Mouse (Mus musculus): Measurements from ENCODE around the gene Rassf3.

DNA sequence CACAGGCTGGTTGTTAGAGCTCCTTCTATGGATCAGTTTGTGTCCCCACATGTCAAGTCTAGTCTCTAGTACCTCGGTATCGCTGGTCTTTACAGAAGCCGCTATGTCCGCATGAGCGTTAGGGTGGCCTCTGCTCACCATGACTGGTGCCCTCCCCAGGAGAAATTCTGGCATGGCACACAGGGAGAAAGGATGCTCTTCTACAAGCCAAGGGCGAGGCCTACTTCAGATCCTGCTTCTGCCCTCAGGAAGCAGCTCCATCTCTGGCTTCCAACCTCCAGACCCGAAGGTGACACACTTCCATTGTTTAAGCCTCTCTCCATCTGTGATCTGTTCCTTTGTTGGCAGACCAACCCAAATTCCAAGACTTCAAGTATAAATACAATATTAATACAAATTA is 31.9 kb downstream of the Rassf3 start:
- TF ChIP-seq CTCF (IDR thresholded peaks at IDR 0.05; ENCODE audit: borderline replicate concordance, control insufficient read depth, extremely low read depth, insufficient read depth, low read length, poor library complexity) (no peak), POLR2A (IDR thresholded peaks at IDR 0.05; ENCODE audit: control insufficient read depth, extremely low read depth, insufficient read depth, low read length, poor library complexity) (no peak)

All from thymus, adult 2 months (tissue).